In the genomic region with DNA sequence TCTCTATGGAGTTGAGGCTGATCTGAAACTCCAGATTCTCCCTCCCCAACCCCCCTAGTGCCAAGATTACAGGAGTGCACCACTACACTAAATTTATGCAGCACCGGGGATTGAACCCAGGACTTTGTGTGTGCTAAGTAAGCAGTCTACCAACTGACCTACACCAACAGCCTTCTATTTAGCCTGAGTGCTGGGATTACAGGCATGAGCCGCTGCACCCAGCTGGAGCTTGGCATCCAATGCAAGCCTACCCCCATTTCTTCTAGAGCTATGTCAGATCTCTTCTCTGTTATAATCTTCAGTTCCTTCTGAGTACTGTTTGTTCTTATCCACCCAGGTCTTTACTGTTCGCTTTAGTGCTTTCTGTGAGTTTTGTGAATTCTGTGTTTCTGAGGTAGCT, we compare ENCODE assay signal across 8 mouse cellular contexts.
DNase-seq lines count a peak whose midpoint lies in the region; ATAC-seq and TF ChIP-seq lines count a peak whose summit lies in the region.
"Had no signal": no experiment of that assay in that cellular context is flagged by ENCODE, and none has a peak within 500 bp of the region (broad histone marks: within the 10 kb centered on the region; RNA-seq: fewer than 3 reads in every experiment).

No protein-coding gene starts in this region.

- 93% methylated on average over 3 of the region's 3 CpGs for WGBS in kidney, embryonic 15.5 days
- 49% methylated on average over 3 of the region's 3 CpGs for WGBS in liver, embryonic 14.5 days (ENCODE audit: insufficient replicate concordance)

- no peak for TF ChIP-seq CTCF in G1E (IDR thresholded peaks at IDR 0.05; ENCODE audit: low read depth, low read length)
- no peak for TF ChIP-seq CTCF in cortical plate, adult 2 months (IDR thresholded peaks at IDR 0.05; ENCODE audit: extremely low read depth, insufficient read depth, low read length)
- TF ChIP-seq CTCF in liver, embryonic 14.5 days (IDR thresholded peaks at IDR 0.05; ENCODE audit: low read depth) = peak; percentile 14; the same call in 1 of the 2 replicates

- no peaks in the 10 kb centered on the region for H3K27me3 ChIP-seq in kidney, embryonic 15.5 days
- H3K27me3 ChIP-seq in G1E (ENCODE audit: insufficient read depth, low read length) = no peaks in the 10 kb centered on the region
- no peaks in the 10 kb centered on the region for H3K27me3 ChIP-seq in liver, embryonic 14.5 days (ENCODE audit: control insufficient read depth, insufficient read depth, low read length)
- H3K27me3 ChIP-seq: embryonic facial prominence, embryonic 15.5 days had no signal

- peaks cover 23% of the 10 kb centered on the region for H3K4me1 ChIP-seq in kidney, embryonic 15.5 days
- peaks cover 80% of the 10 kb centered on the region for H3K4me1 ChIP-seq in G1E (ENCODE audit: insufficient read depth, low read depth, low read length)
- H3K4me1 ChIP-seq in cortical plate, adult 2 months (ENCODE audit: control insufficient read depth, insufficient read depth, low read length) = no peaks in the 10 kb centered on the region
- H3K4me1 ChIP-seq in liver, embryonic 14.5 days (replicated peaks; ENCODE audit: control insufficient read depth in 2 of 2, insufficient read depth in 2 of 2, low read length in 1 of 2) = peaks cover 62 to 80% of the 10 kb centered on the region in 2 experiments
- H3K4me1 ChIP-seq: embryonic facial prominence, embryonic 15.5 days had no signal

- no peak overlapping the region for H3K4me3 ChIP-seq in kidney, embryonic 15.5 days (replicated peaks)
- H3K4me3 ChIP-seq in G1E (ENCODE audit: low read depth, low read length) = peak overlapping the region; percentile 47; the same call in 1 of the 2 replicates
- H3K4me3 ChIP-seq in cortical plate, adult 2 months (ENCODE audit: insufficient read depth, low read length) = no peak overlapping the region
- peak overlapping the region; percentile 8 to 37; a peak in 3 of 4 replicates for H3K4me3 ChIP-seq in liver, embryonic 14.5 days (ENCODE audit: insufficient read depth in 1 of 2, low read depth in 2 of 2, low read length in 2 of 2)
- H3K4me3 ChIP-seq: embryonic facial prominence, embryonic 15.5 days had no signal

- H3K9ac ChIP-seq in kidney, embryonic 15.5 days = no peak overlapping the region
- H3K9ac ChIP-seq in liver, embryonic 14.5 days (replicated peaks) = peak overlapping the region; percentile 80
- H3K9ac ChIP-seq: embryonic facial prominence, embryonic 15.5 days had no signal

- no peak overlapping the region for H3K4me2 ChIP-seq in kidney, embryonic 15.5 days
- H3K4me2 ChIP-seq in liver, embryonic 14.5 days (ENCODE audit: low read depth) = peak overlapping the region; percentile 74
- H3K4me2 ChIP-seq: embryonic facial prominence, embryonic 15.5 days had no signal

- TF ChIP-seq POLR2A in cortical plate, adult 2 months (IDR thresholded peaks at IDR 0.05; ENCODE audit: extremely low read depth, insufficient read depth, low read length) = no peak

- no peaks in the 10 kb centered on the region for H3K36me3 ChIP-seq in kidney, embryonic 15.5 days
- H3K36me3 ChIP-seq in G1E (replicated peaks) = no peaks in the 10 kb centered on the region
- no peaks in the 10 kb centered on the region for H3K36me3 ChIP-seq in liver, embryonic 14.5 days (replicated peaks; ENCODE audit: control insufficient read depth, insufficient read depth, low read depth)
- H3K36me3 ChIP-seq: embryonic facial prominence, embryonic 15.5 days had no signal

- peak overlapping the region; percentile 55; the same call in 1 of the 2 replicates for H3K27ac ChIP-seq in kidney, embryonic 15.5 days
- H3K27ac ChIP-seq in cortical plate, adult 2 months (ENCODE audit: insufficient read depth, low read length) = peak overlapping the region; percentile 62
- peak overlapping the region; percentile 100 for H3K27ac ChIP-seq in liver, embryonic 14.5 days
- H3K27ac ChIP-seq: embryonic facial prominence, embryonic 15.5 days had no signal

- no peak for TF ChIP-seq EP300 in liver, embryonic 14.5 days (IDR thresholded peaks at IDR 0.05; ENCODE audit: low read depth)

- no peak for DNase-seq in kidney, adult 11 months
- DNase-seq in G1E (ENCODE audit: low spot score) (no peak), MN1 (ENCODE audit: low spot score) (no peak)
- no peak for DNase-seq in liver, embryonic 14.5 days (ENCODE audit: low read depth in 3 of 3, low spot score in 3 of 3)
- no peak for DNase-seq in cerebellum, adult 11-12 months

- ATAC-seq in kidney, embryonic 15.5 days (replicated peaks; ENCODE audit: low FRiP score) = no peak
- ATAC-seq in G1E (ENCODE audit: extremely low read depth, insufficient number of reproducible peaks, low FRiP score, poor library complexity, severe bottlenecking) = no peak
- ATAC-seq in liver, embryonic 14.5 days (ENCODE audit: insufficient read depth) = no peak; the same call in 1 of the 2 replicates

- H3K9me3 ChIP-seq in kidney, embryonic 15.5 days (replicated peaks) = no peaks in the 10 kb centered on the region
- peaks cover 7% of the 10 kb centered on the region for H3K9me3 ChIP-seq in G1E (replicated peaks)
- H3K9me3 ChIP-seq in liver, embryonic 14.5 days (ENCODE audit: control insufficient read depth, low read length) = no peaks in the 10 kb centered on the region
- H3K9me3 ChIP-seq: embryonic facial prominence, embryonic 15.5 days had no signal

Comparison
In these comparisons a context has a peak if more than half of its experiments do, and no peak if none do; other contexts are left out.
1. H3K4me3 ChIP-seq: peak in G1E (single experiment) and liver, embryonic 14.5 days (2 of 2); none in kidney, embryonic 15.5 days (single experiment) and cortical plate, adult 2 months (single experiment).
2. Peak in every context shown above with its lines, with median percentiles within 50 percentile points of each other: H3K27ac ChIP-seq.